In genomic region chr9:106447951-106448350, GRCm38 (mm10) we compare ENCODE assay signal across 8 mouse cellular contexts. TPM values are rescaled to one million over a fixed set of nuclear protein-coding genes. Genes with fewer than 3 reads are reported as not detected.
DNase-seq lines count a peak whose midpoint lies in the region; ATAC-seq and TF ChIP-seq lines count a peak whose summit lies in the region.

No protein-coding gene starts in this region.

- peak overlapping the region; percentile 71 for H3K4me2 ChIP-seq in kidney, embryonic 14.5 days (replicated peaks; ENCODE audit: low read depth, low read length)
- H3K4me2 ChIP-seq in embryonic facial prominence, embryonic 15.5 days (replicated peaks), result peak overlapping the region; percentile 78
- peak overlapping the region; percentile 68 for H3K4me2 ChIP-seq in kidney, postnatal 0 days (ENCODE audit: low read length)
- peak overlapping the region; percentile 79 for H3K4me2 ChIP-seq in neural tube, embryonic 12.5 days (replicated peaks)

- H3K36me3 ChIP-seq in kidney, embryonic 14.5 days (ENCODE audit: control insufficient read depth, insufficient read depth, low read length), result no peaks in the 10 kb centered on the region
- H3K36me3 ChIP-seq in embryonic facial prominence, embryonic 15.5 days, result no peaks in the 10 kb centered on the region
- no peaks in the 10 kb centered on the region for H3K36me3 ChIP-seq in kidney, postnatal 0 days (ENCODE audit: insufficient read depth, low read length)
- H3K36me3 ChIP-seq in neural tube, embryonic 12.5 days, result no peaks in the 10 kb centered on the region
- no peaks in the 10 kb centered on the region for H3K36me3 ChIP-seq in thymus, adult 2 months (ENCODE audit: control insufficient read depth, insufficient read depth, low read length)

- H3K27me3 ChIP-seq in kidney, embryonic 14.5 days (ENCODE audit: control insufficient read depth, insufficient read depth, low read length), result no peaks in the 10 kb centered on the region
- H3K27me3 ChIP-seq in embryonic facial prominence, embryonic 15.5 days, result no peaks in the 10 kb centered on the region
- H3K27me3 ChIP-seq in kidney, postnatal 0 days (ENCODE audit: insufficient read depth, low read length), result no peaks in the 10 kb centered on the region
- no peaks in the 10 kb centered on the region for H3K27me3 ChIP-seq in neural tube, embryonic 12.5 days (replicated peaks)
- H3K27me3 ChIP-seq in thymus, adult 2 months (ENCODE audit: control insufficient read depth, insufficient read depth, low read length), result no peaks in the 10 kb centered on the region

- peak overlapping the region; percentile 74; the same call in 1 of the 2 replicates for H3K27ac ChIP-seq in kidney, embryonic 14.5 days (ENCODE audit: low read depth, low read length)
- H3K27ac ChIP-seq in embryonic facial prominence, embryonic 15.5 days (replicated peaks), result peak overlapping the region; percentile 85
- H3K27ac ChIP-seq in kidney, postnatal 0 days, result peak overlapping the region; percentile 83
- no peak overlapping the region for H3K27ac ChIP-seq in neural tube, embryonic 12.5 days
- no peak overlapping the region; the same call in 1 of the 2 replicates for H3K27ac ChIP-seq in thymus, adult 2 months (ENCODE audit: control insufficient read depth, insufficient read depth, low read length)

- no peak for TF ChIP-seq POLR2A in thymus, adult 2 months (IDR thresholded peaks at IDR 0.05; ENCODE audit: control insufficient read depth, extremely low read depth, insufficient read depth, low read length, poor library complexity)

- no peak for TF ChIP-seq CTCF in kidney, postnatal 0 days (IDR thresholded peaks at IDR 0.05; ENCODE audit: low read depth)
- no peak for TF ChIP-seq CTCF in thymus, adult 2 months (IDR thresholded peaks at IDR 0.05; ENCODE audit: borderline replicate concordance, control insufficient read depth, extremely low read depth, insufficient read depth, low read length, poor library complexity)

- no peaks in the 10 kb centered on the region for H3K9me3 ChIP-seq in kidney, embryonic 14.5 days (ENCODE audit: control insufficient read depth, low read length)
- no peaks in the 10 kb centered on the region for H3K9me3 ChIP-seq in embryonic facial prominence, embryonic 15.5 days (replicated peaks)
- no peaks in the 10 kb centered on the region for H3K9me3 ChIP-seq in kidney, postnatal 0 days (replicated peaks; ENCODE audit: low read length)
- no peaks in the 10 kb centered on the region for H3K9me3 ChIP-seq in neural tube, embryonic 12.5 days

- ATAC-seq in kidney, embryonic 14.5 days (ENCODE audit: low FRiP score, low TSS enrichment), result 0 out of 2 replicates have a peak, but pooled peaks have one; percentile 0
- 0 out of 2 replicates have a peak, but pooled peaks have one; percentile 2 for ATAC-seq in embryonic facial prominence, embryonic 15.5 days (ENCODE audit: insufficient number of reproducible peaks, low FRiP score, low TSS enrichment, low read depth)
- no peak for ATAC-seq in kidney, postnatal 0 days (replicated peaks; ENCODE audit: low FRiP score, low read depth)
- peak; percentile 22; the same call in 1 of the 2 replicates for ATAC-seq in neural tube, embryonic 12.5 days (ENCODE audit: low FRiP score, low read depth)
- no peak for ATAC-seq in frontal cortex, adult (ENCODE audit: low TSS enrichment)
- no peak for ATAC-seq in monocyte, adult 5-6 weeks (replicated peaks; ENCODE audit: insufficient number of reproducible peaks, low FRiP score, low TSS enrichment, poor library complexity, severe bottlenecking)

- H3K9ac ChIP-seq in kidney, embryonic 14.5 days (ENCODE audit: low read depth, low read length), result peak overlapping the region; percentile 71; the same call in 1 of the 2 replicates
- no peak overlapping the region for H3K9ac ChIP-seq in embryonic facial prominence, embryonic 15.5 days
- peak overlapping the region; percentile 51; the same call in 1 of the 2 replicates for H3K9ac ChIP-seq in kidney, postnatal 0 days (ENCODE audit: low read depth, low read length)
- no peak overlapping the region for H3K9ac ChIP-seq in neural tube, embryonic 12.5 days

- H3K4me3 ChIP-seq in kidney, embryonic 14.5 days (ENCODE audit: low read length), result peak overlapping the region; percentile 47
- peak overlapping the region; percentile 67 for H3K4me3 ChIP-seq in embryonic facial prominence, embryonic 15.5 days (replicated peaks)
- peak overlapping the region; percentile 47 for H3K4me3 ChIP-seq in kidney, postnatal 0 days (replicated peaks; ENCODE audit: low read depth, low read length)
- H3K4me3 ChIP-seq in neural tube, embryonic 12.5 days, result no peak overlapping the region; the same call in 1 of the 2 replicates
- no peak overlapping the region for H3K4me3 ChIP-seq in thymus, adult 2 months (ENCODE audit: control insufficient read depth, insufficient read depth, low read length)

- DNase-seq in kidney, adult 18-20 months, result no peak
- no peak for DNase-seq in kidney, postnatal 0 days (ENCODE audit: low spot score)
- no peak for DNase-seq in thymus, adult 2 months

- H3K4me1 ChIP-seq in kidney, embryonic 14.5 days (ENCODE audit: control insufficient read depth, insufficient read depth, low read length), result peaks cover 63% of the 10 kb centered on the region
- peaks cover 73% of the 10 kb centered on the region for H3K4me1 ChIP-seq in embryonic facial prominence, embryonic 15.5 days
- H3K4me1 ChIP-seq in kidney, postnatal 0 days (replicated peaks; ENCODE audit: insufficient read depth, low read length), result peaks cover 46% of the 10 kb centered on the region
- peaks cover 45% of the 10 kb centered on the region for H3K4me1 ChIP-seq in neural tube, embryonic 12.5 days
- peaks cover 25% of the 10 kb centered on the region for H3K4me1 ChIP-seq in thymus, adult 2 months (replicated peaks; ENCODE audit: control insufficient read depth, insufficient read depth, low read length)

- 36% methylated on average over 9 of the region's 9 CpGs for WGBS in kidney, embryonic 14.5 days
- WGBS in embryonic facial prominence, embryonic 15.5 days, result 30% methylated on average over 9 of the region's 9 CpGs
- WGBS in kidney, postnatal 0 days, result 32% methylated on average over 9 of the region's 9 CpGs
- WGBS in neural tube, embryonic 12.5 days, result 41% methylated on average over 9 of the region's 9 CpGs
- WGBS in thymus, adult 2 months, result 35% methylated on average over 9 of the region's 9 CpGs

RNA-seq across cellular contexts. Expression of gene Abhd14a, which starts 0.5 kb away (rescaled TPM):
- 50.2 and 58.8 TPM in 2 replicates for polyA plus RNA-seq in kidney, embryonic 14.5 days (2014; fragmentation: Nextera tagmentation; extraction: Ambion mirVana)
- 75.6 and 87.0 TPM in 2 replicates for polyA plus RNA-seq in embryonic facial prominence, embryonic 15.5 days (2015; fragmentation: Nextera tagmentation; extraction: Ambion mirVana)
- 57.0 and 60.8 TPM in 2 replicates for polyA plus RNA-seq in kidney, postnatal 0 days (2015; fragmentation: Nextera tagmentation; extraction: Ambion mirVana)
- 34.6 and 38.0 TPM in 2 replicates for polyA plus RNA-seq in neural tube, embryonic 12.5 days (2016; fragmentation: Nextera tagmentation; extraction: Ambion mirVana)
- polyA plus RNA-seq in thymus, adult 2 months (2012; rRNA removed), result 18.1 and 19.8 TPM in 2 replicates
- 1.5 to 6.5 TPM in 2 of 3 replicates, not detected in the other for total RNA-seq in monocyte, adult 5-6 weeks (2017)

RNA-seq across cellular contexts. Expression of gene Abhd14b, which starts 0.7 kb away (rescaled TPM):
- 18.7 and 25.6 TPM in 2 replicates for polyA plus RNA-seq in kidney, embryonic 14.5 days (2014; fragmentation: Nextera tagmentation; extraction: Ambion mirVana)
- polyA plus RNA-seq in embryonic facial prominence, embryonic 15.5 days (2015; fragmentation: Nextera tagmentation; extraction: Ambion mirVana), result 34.7 and 44.1 TPM in 2 replicates
- 72.8 and 75.2 TPM in 2 replicates for polyA plus RNA-seq in kidney, postnatal 0 days (2015; fragmentation: Nextera tagmentation; extraction: Ambion mirVana)
- polyA plus RNA-seq in neural tube, embryonic 12.5 days (2016; fragmentation: Nextera tagmentation; extraction: Ambion mirVana), result 5.7 and 6.0 TPM in 2 replicates
- polyA plus RNA-seq in thymus, adult 2 months (2012; rRNA removed), result 21.6 and 29.3 TPM in 2 replicates
- 2.7 to 3.3 TPM (median 3.2 TPM) in 3 replicates for total RNA-seq in monocyte, adult 5-6 weeks (2017)

RNA-seq across cellular contexts. Expression of gene Pcbp4, which starts 5.1 kb away (rescaled TPM):
- 129 and 147 TPM in 2 replicates for polyA plus RNA-seq in kidney, embryonic 14.5 days (2014; fragmentation: Nextera tagmentation; extraction: Ambion mirVana)
- 115 and 117 TPM in 2 replicates for polyA plus RNA-seq in embryonic facial prominence, embryonic 15.5 days (2015; fragmentation: Nextera tagmentation; extraction: Ambion mirVana)
- polyA plus RNA-seq in kidney, postnatal 0 days (2015; fragmentation: Nextera tagmentation; extraction: Ambion mirVana), result 78.6 and 79.7 TPM in 2 replicates
- 358 and 362 TPM in 2 replicates for polyA plus RNA-seq in neural tube, embryonic 12.5 days (2016; fragmentation: Nextera tagmentation; extraction: Ambion mirVana)
- 45.1 and 59.9 TPM in 2 replicates for polyA plus RNA-seq in thymus, adult 2 months (2012; rRNA removed)
- 1.2 to 9.7 TPM (median 2.7 TPM) in 3 replicates for total RNA-seq in monocyte, adult 5-6 weeks (2017)

RNA-seq across cellular contexts. Expression of gene Acy1, which starts 9.8 kb away (rescaled TPM):
- polyA plus RNA-seq in kidney, embryonic 14.5 days (2014; fragmentation: Nextera tagmentation; extraction: Ambion mirVana), result 41.1 and 44.5 TPM in 2 replicates
- polyA plus RNA-seq in embryonic facial prominence, embryonic 15.5 days (2015; fragmentation: Nextera tagmentation; extraction: Ambion mirVana), result 40.6 and 43.7 TPM in 2 replicates
- polyA plus RNA-seq in kidney, postnatal 0 days (2015; fragmentation: Nextera tagmentation; extraction: Ambion mirVana), result 62.9 and 67.0 TPM in 2 replicates
- polyA plus RNA-seq in neural tube, embryonic 12.5 days (2016; fragmentation: Nextera tagmentation; extraction: Ambion mirVana), result 31.0 and 32.7 TPM in 2 replicates
- 11.0 and 12.5 TPM in 2 replicates for polyA plus RNA-seq in thymus, adult 2 months (2012; rRNA removed)
- total RNA-seq in monocyte, adult 5-6 weeks (2017), result 2.8 to 9.5 TPM (median 5.4 TPM) in 3 replicates

RNA-seq across cellular contexts. Expression of gene Gpr62, which starts 17.8 kb away (rescaled TPM):
- 0.37 and 0.66 TPM in 2 replicates for polyA plus RNA-seq in kidney, embryonic 14.5 days (2014; fragmentation: Nextera tagmentation; extraction: Ambion mirVana)
- 0.57 and 0.64 TPM in 2 replicates for polyA plus RNA-seq in embryonic facial prominence, embryonic 15.5 days (2015; fragmentation: Nextera tagmentation; extraction: Ambion mirVana)
- polyA plus RNA-seq in kidney, postnatal 0 days (2015; fragmentation: Nextera tagmentation; extraction: Ambion mirVana), result 0.52 and 0.91 TPM in 2 replicates
- polyA plus RNA-seq in neural tube, embryonic 12.5 days (2016; fragmentation: Nextera tagmentation; extraction: Ambion mirVana), result 0.52 and 0.66 TPM in 2 replicates
- polyA plus RNA-seq in thymus, adult 2 months (2012; rRNA removed), result 0.31 and 0.47 TPM in 2 replicates
- total RNA-seq in monocyte, adult 5-6 weeks (2017), result 0.48 TPM in 1 of 3 replicates, not detected in the others

Comparison
In these comparisons a context has a peak if more than half of its experiments do, and no peak if none do; other contexts are left out.
1. ATAC-seq: peak in kidney, embryonic 14.5 days (single experiment), embryonic facial prominence, embryonic 15.5 days (single experiment) and neural tube, embryonic 12.5 days (single experiment); none in kidney, postnatal 0 days (single experiment), frontal cortex, adult (single experiment) and monocyte, adult 5-6 weeks (single experiment).
2. H3K27ac ChIP-seq: peak in kidney, embryonic 14.5 days (single experiment), embryonic facial prominence, embryonic 15.5 days (single experiment) and kidney, postnatal 0 days (single experiment); none in neural tube, embryonic 12.5 days (single experiment) and thymus, adult 2 months (single experiment).
3. H3K4me3 ChIP-seq: peak in kidney, embryonic 14.5 days (single experiment), embryonic facial prominence, embryonic 15.5 days (single experiment) and kidney, postnatal 0 days (single experiment); none in neural tube, embryonic 12.5 days (single experiment) and thymus, adult 2 months (single experiment).
4. H3K9ac ChIP-seq: peak in kidney, embryonic 14.5 days (single experiment) and kidney, postnatal 0 days (single experiment); none in embryonic facial prominence, embryonic 15.5 days (single experiment) and neural tube, embryonic 12.5 days (single experiment).
5. Peak in every context shown above with its lines, with median percentiles within 50 percentile points of each other: H3K4me2 ChIP-seq.